Mouse (Mus musculus) neural tube, embryonic 10.5 days (tissue): ENCODE measurements at regions not wholly inside any gene's neighbourhood (a gene's known extent, or its start where the extent isn't known, plus 50 kb on each side); places are given as distances from the start of the nearest gene placed in this dataset.

Source experiments
- DNase-seq: peaks from one replicate; pipeline ENCODE4 v3.0.0-alpha.2; 2017; ENCODE audit warnings: low spot score; ENCODE audit errors: extremely low spot score

GRCm38 (mm10) chr2:72880016-72880415, 100.2 kb downstream of the Sp3 start:
- no peak for DNase-seq

- no peak for DNase-seq
Measured at GRCm38 (mm10) chr2:72881554-72881953, 98.7 kb downstream of the Sp3 start.

- no peak for DNase-seq
Measured at GRCm38 (mm10) chr2:72886250-72886649, 94.0 kb downstream of the Sp3 start.
